Mouse (Mus musculus) frontal cortex, postnatal 14 days (tissue): ENCODE measurements around the gene Cd6.

Experiments
- DNase-seq, 2 experiments: peaks; one replicate each; pipeline ENCODE4 v3.0.0; 2022; ENCODE audit warnings: low spot score in 2 of 2

Cd6 gene

GRCm38 (mm10) chr19:10801906-10802305 is 28.0 kb downstream of the Cd6 start:
- DNase-seq, result no peak

GRCm38 (mm10) chr19:10801070-10801469 is 28.8 kb downstream of the Cd6 start:
- DNase-seq, result peak; percentile 53 to 61

GRCm38 (mm10) chr19:10799155-10799554 is 30.7 kb downstream of the Cd6 start:
- no peak for DNase-seq

GRCm38 (mm10) chr19:10798576-10798975 is 31.3 kb downstream of the Cd6 start:
- no peak for DNase-seq

- no peak for DNase-seq
Measured at GRCm38 (mm10) chr19:10794916-10795315, 34.9 kb downstream of the Cd6 start.

- no peak for DNase-seq
Measured at GRCm38 (mm10) chr19:10793044-10793443, 36.8 kb downstream of the Cd6 start.

GRCm38 (mm10) chr19:10790323-10790722 is 39.5 kb downstream of the Cd6 start:
- no peak for DNase-seq

GRCm38 (mm10) chr19:10788242-10788641 is 41.6 kb downstream of the Cd6 start:
- no peak for DNase-seq

GRCm38 (mm10) chr19:10787406-10787805 is 42.5 kb downstream of the Cd6 start:
- no peak for DNase-seq

- DNase-seq, result no peak
Measured at GRCm38 (mm10) chr19:10786753-10787152, 43.1 kb downstream of the Cd6 start.

- DNase-seq, result no peak
Measured at GRCm38 (mm10) chr19:10784796-10785459, 44.9 kb downstream of the Cd6 start.

GRCm38 (mm10) chr19:10784061-10784460 is 45.8 kb downstream of the Cd6 start:
- DNase-seq, result no peak

- no peak for DNase-seq
Measured at GRCm38 (mm10) chr19:10783168-10783567, 46.7 kb downstream of the Cd6 start.

GRCm38 (mm10) chr19:10781641-10782040 is 48.2 kb downstream of the Cd6 start:
- DNase-seq, result no peak

- DNase-seq, result no peak
Measured at GRCm38 (mm10) chr19:10776906-10777305, 53.0 kb downstream of the Cd6 start.

GRCm38 (mm10) chr19:10774141-10774540 is 55.7 kb downstream of the Cd6 start:
- DNase-seq, result no peak

GRCm38 (mm10) chr19:10773384-10773783 is 56.5 kb downstream of the Cd6 start:
- no peak for DNase-seq

GRCm38 (mm10) chr19:10772866-10773265 is 57.0 kb downstream of the Cd6 start:
- no peak for DNase-seq

- DNase-seq, result no peak
Measured at GRCm38 (mm10) chr19:10771995-10772394, 57.9 kb downstream of the Cd6 start.

GRCm38 (mm10) chr19:10769429-10770195 is 60.2 kb downstream of the Cd6 start:
- DNase-seq, result no peak

- DNase-seq, result no peak
Measured at GRCm38 (mm10) chr19:10768694-10769428, 61.0 kb downstream of the Cd6 start.

GRCm38 (mm10) chr19:10767631-10768030 is 62.2 kb downstream of the Cd6 start:
- DNase-seq, result no peak
